Mouse (Mus musculus) erythroid progenitor cell, adult 5-6 weeks (primary cell): ENCODE results near the gene Setd7. TPM values are rescaled to one million over a fixed set of nuclear protein-coding genes. Genes with fewer than 3 reads are reported as not detected.
"Not testable (repeated sequence)": the region's sequence is repeated elsewhere in the genome, so short reads cannot be mapped to it uniquely, and the experiment has no call there.

ENCODE experiments used
- ATAC-seq: replicated peaks from 2 replicates; pipeline ENCODE4 v1.8.0; 2016; ENCODE audit warnings: moderate number of reproducible peaks, mild to moderate bottlenecking, moderate TSS enrichment, inconsistent platforms; ENCODE audit not compliant: poor library complexity, low FRiP score, severe bottlenecking
- total RNA-seq, 2 experiments: library from RNA; stranded (forward) in 1 of 2; stranded (reverse) in 1 of 2; fragments of 150-400 nt in 1 of 2; fragments of 186-747, 209-891 nt in 1 of 2; gene quantifications; 2 replicates each; pipeline versions ENCODE4 v1.2.3 to v1.2.4; 2015 to 2017; ENCODE audit warnings: low replicate concordance in 2 of 2

The Setd7 gene
- total RNA-seq (2015; ENCODE audit: low replicate concordance) = 5.9 and 9.4 TPM in 2 replicates
- 1.6 and 3.3 TPM in 2 replicates for total RNA-seq (2017; ENCODE audit: low replicate concordance)

- ATAC-seq = peak; percentile 32
These were observed at the start of gene Setd7 for GRCm38 (mm10) chr3:51560511-51561108. Gene Setd7 (minus strand): TSS chr3:51560879.

- ATAC-seq = no peak
These were observed 43.8 kb upstream of the Setd7 start for GRCm38 (mm10) chr3:51604489-51604888.

- no peak for ATAC-seq
These were observed 43.1 kb upstream of the Setd7 start for GRCm38 (mm10) chr3:51603705-51604291.

- no peak for ATAC-seq
These were observed 40.8 kb upstream of the Setd7 start for GRCm38 (mm10) chr3:51601461-51601860.

- ATAC-seq = no peak
These were observed 40.0 kb upstream of the Setd7 start for GRCm38 (mm10) chr3:51600728-51601127.

GRCm38 (mm10) chr3:51599057-51599630, 38.5 kb upstream of the Setd7 start:
- no peak for ATAC-seq

GRCm38 (mm10) chr3:51596538-51596937, 35.9 kb upstream of the Setd7 start:
- ATAC-seq = no peak

GRCm38 (mm10) chr3:51593506-51593905, 32.8 kb upstream of the Setd7 start:
- no peak for ATAC-seq

GRCm38 (mm10) chr3:51591591-51591990, 30.9 kb upstream of the Setd7 start:
- no peak for ATAC-seq

- no peak for ATAC-seq
These were observed 29.7 kb upstream of the Setd7 start for GRCm38 (mm10) chr3:51590207-51590892.

GRCm38 (mm10) chr3:51587697-51588262, 27.1 kb upstream of the Setd7 start:
- ATAC-seq = no peak

GRCm38 (mm10) chr3:51583574-51584391, 23.1 kb upstream of the Setd7 start:
- ATAC-seq = no peak

- ATAC-seq = not testable (repeated sequence)
These were observed 18.6 kb upstream of the Setd7 start for GRCm38 (mm10) chr3:51579243-51579642.

- no peak for ATAC-seq
These were observed 17.4 kb upstream of the Setd7 start for GRCm38 (mm10) chr3:51577816-51578749.

- ATAC-seq = no peak
These were observed 16.7 kb upstream of the Setd7 start for GRCm38 (mm10) chr3:51577359-51577758.

- no peak for ATAC-seq
These were observed 13.2 kb upstream of the Setd7 start for GRCm38 (mm10) chr3:51573915-51574314.

GRCm38 (mm10) chr3:51570200-51570599, 9.5 kb upstream of the Setd7 start:
- ATAC-seq = no peak

GRCm38 (mm10) chr3:51561993-51562385, 1.3 kb upstream of the Setd7 start:
- no peak for ATAC-seq
